Mouse (Mus musculus): ENCODE measurements around the gene Glyat.

Gene Glyat

DNA sequence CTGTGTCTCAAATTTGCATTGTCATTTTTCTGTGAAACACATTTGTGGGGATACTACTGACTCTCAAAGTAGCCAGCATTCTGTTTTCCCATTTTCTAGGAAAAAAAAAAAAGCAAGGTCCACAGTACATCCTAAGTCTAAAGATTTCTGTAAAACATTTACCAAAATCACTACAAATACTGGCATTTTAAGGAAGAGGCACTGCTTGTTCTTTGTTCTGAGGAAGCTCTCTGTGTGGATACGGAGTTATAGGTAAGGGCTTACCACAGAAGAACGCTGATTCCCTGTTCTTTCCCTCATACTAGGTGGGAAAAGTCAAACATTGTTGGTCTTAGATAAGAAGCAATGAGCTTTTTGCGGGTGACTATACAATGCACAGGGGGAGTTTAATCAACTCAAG, 62.5 kb downstream of the Glyat start, which contains the start of gene Keg1:
Gene Keg1 (plus strand): TSS at position 197 of the 400 bp plus-strand sequence.
- DNase-seq = no peak

DNA sequence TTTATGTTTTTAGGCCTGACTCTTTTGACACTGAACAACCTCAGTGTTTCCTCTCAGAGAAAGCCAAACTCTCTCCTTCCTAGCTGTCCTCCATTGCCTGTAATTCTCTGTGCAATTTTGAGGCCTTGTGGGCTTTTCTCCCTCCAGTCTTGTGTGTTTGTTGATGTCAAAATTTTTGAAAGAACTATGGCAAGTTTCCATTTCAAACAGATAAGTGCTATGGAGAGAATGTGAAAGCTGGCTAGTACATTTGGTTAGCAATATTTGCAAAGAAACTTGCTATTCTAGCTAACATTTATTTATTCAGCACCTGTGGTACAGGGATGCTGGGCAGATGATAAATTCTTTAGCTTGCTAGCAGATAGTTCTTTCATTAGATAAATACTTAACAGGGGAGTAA, 63.1 kb downstream of the Glyat start:
- no peak for DNase-seq
